9 mouse cellular contexts compared by ENCODE assay signal in genomic region chr11:97149026-97149425, GRCm38 (mm10). TPM values are rescaled to one million over a fixed set of nuclear protein-coding genes. Genes with fewer than 3 reads are reported as not detected.
A peak's percentile ranks its signal among the peaks of the same experiment; 100 is the strongest.
DNase-seq lines count a peak whose midpoint lies in the region; ATAC-seq and TF ChIP-seq lines count a peak whose summit lies in the region.
"Had no signal": no experiment of that assay in that cellular context is flagged by ENCODE, and none has a peak within 500 bp of the region (broad histone marks: within the 10 kb centered on the region; RNA-seq: fewer than 3 reads in every experiment).

No protein-coding gene starts in this region.

- TF ChIP-seq CTCF in hindbrain, postnatal 0 days (IDR thresholded peaks at IDR 0.05; ENCODE audit: low read depth) = no peak

- 27% methylated on average over 9 of the region's 9 CpGs for WGBS in kidney, embryonic 15.5 days
- WGBS in embryonic facial prominence, embryonic 13.5 days = 31% methylated on average over 9 of the region's 9 CpGs
- 35% methylated on average over 9 of the region's 9 CpGs for WGBS in hindbrain, postnatal 0 days
- WGBS in midbrain, embryonic 14.5 days = 33% methylated on average over 9 of the region's 9 CpGs

- H3K4me1 ChIP-seq in kidney, embryonic 15.5 days = peaks cover 48% of the 10 kb centered on the region
- H3K4me1 ChIP-seq in embryonic facial prominence, embryonic 13.5 days = peaks cover 53% of the 10 kb centered on the region
- H3K4me1 ChIP-seq in hindbrain, postnatal 0 days (ENCODE audit: insufficient read depth, low read length) = peaks cover 21% of the 10 kb centered on the region
- peaks cover 21% of the 10 kb centered on the region for H3K4me1 ChIP-seq in midbrain, embryonic 14.5 days (ENCODE audit: control insufficient read depth, insufficient read depth, low read length)

- peak overlapping the region; percentile 77 for H3K4me3 ChIP-seq in kidney, embryonic 15.5 days (replicated peaks)
- H3K4me3 ChIP-seq in embryonic facial prominence, embryonic 13.5 days = peak overlapping the region; percentile 83
- no peak overlapping the region for H3K4me3 ChIP-seq in hindbrain, postnatal 0 days (ENCODE audit: low read length)
- no peak overlapping the region for H3K4me3 ChIP-seq in midbrain, embryonic 14.5 days (replicated peaks; ENCODE audit: low read depth, low read length)

- H3K4me2 ChIP-seq in kidney, embryonic 15.5 days = peak overlapping the region; percentile 97
- peak overlapping the region; percentile 83 for H3K4me2 ChIP-seq in embryonic facial prominence, embryonic 13.5 days
- H3K4me2 ChIP-seq in hindbrain, postnatal 0 days (ENCODE audit: low read depth, low read length) = peak overlapping the region; percentile 76
- H3K4me2 ChIP-seq in midbrain, embryonic 14.5 days (ENCODE audit: low read length) = peak overlapping the region; percentile 77

- peaks cover 16% of the 10 kb centered on the region; the same call in 1 of the 2 replicates for H3K27me3 ChIP-seq in kidney, embryonic 15.5 days
- H3K27me3 ChIP-seq in embryonic facial prominence, embryonic 13.5 days = no peaks in the 10 kb centered on the region; the same call in 1 of the 2 replicates
- H3K27me3 ChIP-seq in hindbrain, postnatal 0 days (ENCODE audit: insufficient read depth, low read length) = no peaks in the 10 kb centered on the region
- no peaks in the 10 kb centered on the region for H3K27me3 ChIP-seq in midbrain, embryonic 14.5 days (ENCODE audit: control insufficient read depth, insufficient read depth, low read length)

- no peak overlapping the region; the same call in 1 of the 2 replicates for H3K9ac ChIP-seq in kidney, embryonic 15.5 days
- peak overlapping the region; percentile 83; the same call in 1 of the 2 replicates for H3K9ac ChIP-seq in embryonic facial prominence, embryonic 13.5 days
- H3K9ac ChIP-seq in hindbrain, postnatal 0 days (replicated peaks; ENCODE audit: low read length) = 0 out of 2 replicates have a peak overlapping the region, but pooled peaks have one; percentile 84
- no peak overlapping the region for H3K9ac ChIP-seq in midbrain, embryonic 14.5 days (replicated peaks; ENCODE audit: low read length)

- peaks cover 12% of the 10 kb centered on the region; the same call in 1 of the 2 replicates for H3K36me3 ChIP-seq in kidney, embryonic 15.5 days
- peaks cover 49% of the 10 kb centered on the region for H3K36me3 ChIP-seq in embryonic facial prominence, embryonic 13.5 days
- H3K36me3 ChIP-seq in hindbrain, postnatal 0 days (ENCODE audit: insufficient read depth, low read length) = peaks cover 31% of the 10 kb centered on the region; the same call in 1 of the 2 replicates
- H3K36me3 ChIP-seq in midbrain, embryonic 14.5 days (ENCODE audit: control insufficient read depth, insufficient read depth, low read length) = peaks cover 26% of the 10 kb centered on the region

- no peaks in the 10 kb centered on the region for H3K9me3 ChIP-seq in kidney, embryonic 15.5 days (replicated peaks)
- H3K9me3 ChIP-seq in embryonic facial prominence, embryonic 13.5 days = no peaks in the 10 kb centered on the region
- no peaks in the 10 kb centered on the region for H3K9me3 ChIP-seq in hindbrain, postnatal 0 days (ENCODE audit: low read length)
- no peaks in the 10 kb centered on the region for H3K9me3 ChIP-seq in midbrain, embryonic 14.5 days (ENCODE audit: control insufficient read depth, low read length)

- ATAC-seq in kidney, embryonic 15.5 days (replicated peaks; ENCODE audit: low FRiP score) = no peak
- ATAC-seq in embryonic facial prominence, embryonic 13.5 days (ENCODE audit: insufficient number of reproducible peaks, insufficient read depth, low FRiP score, low TSS enrichment, low read depth) = no peak
- ATAC-seq in hindbrain, postnatal 0 days = no peak
- no peak for ATAC-seq in midbrain, embryonic 14.5 days (ENCODE audit: low FRiP score, low TSS enrichment)
- no peak for ATAC-seq in frontal cortex, adult (ENCODE audit: low TSS enrichment)

- DNase-seq in kidney, postnatal 14 days = no peak
- DNase-seq in hindbrain, postnatal 0 days (ENCODE audit: low spot score) = no peak
- no peak for DNase-seq in midbrain, embryonic 14.5 days
- DNase-seq in layer of hippocampus, adult 11-12 months (ENCODE audit: low spot score) = no peak
- no peak for DNase-seq in frontal cortex, postnatal 10 days (ENCODE audit: low spot score in 2 of 2)

- H3K27ac ChIP-seq in kidney, embryonic 15.5 days = peak overlapping the region; percentile 91
- H3K27ac ChIP-seq in embryonic facial prominence, embryonic 13.5 days = peak overlapping the region; percentile 93; the same call in 1 of the 2 replicates
- H3K27ac ChIP-seq in hindbrain, postnatal 0 days = peak overlapping the region; percentile 93; the same call in 1 of the 2 replicates
- H3K27ac ChIP-seq in midbrain, embryonic 14.5 days (replicated peaks; ENCODE audit: low read depth, low read length) = no peak overlapping the region

RNA-seq across cellular contexts. Expression of gene Tbkbp1, which starts 2.3 kb away (rescaled TPM):
- polyA plus RNA-seq in kidney, embryonic 15.5 days (2015; fragmentation: Nextera tagmentation; extraction: Ambion mirVana) = 5.5 and 5.8 TPM in 2 replicates
- 7.8 and 8.5 TPM in 2 replicates for polyA plus RNA-seq in embryonic facial prominence, embryonic 13.5 days (2015; fragmentation: Nextera tagmentation; extraction: Ambion mirVana)
- 45.4 and 53.8 TPM in 2 replicates for total RNA-seq in hindbrain, postnatal 0 days (2014; rRNA removed)
- polyA plus RNA-seq in hindbrain, postnatal 0 days (2015; fragmentation: Nextera tagmentation; extraction: Ambion mirVana) = 9.6 and 10.1 TPM in 2 replicates
- 9.1 and 9.2 TPM in 2 replicates for polyA plus RNA-seq in midbrain, embryonic 14.5 days (2014; fragmentation: Nextera tagmentation; extraction: Ambion mirVana)

RNA-seq across cellular contexts. Expression of gene Tbx21, which starts 33.9 kb away (rescaled TPM):
- polyA plus RNA-seq in kidney, embryonic 15.5 days (2015; fragmentation: Nextera tagmentation; extraction: Ambion mirVana) = 0.14 and 0.27 TPM in 2 replicates
- 0.08 and 0.10 TPM in 2 replicates for polyA plus RNA-seq in embryonic facial prominence, embryonic 13.5 days (2015; fragmentation: Nextera tagmentation; extraction: Ambion mirVana)
- total RNA-seq in hindbrain, postnatal 0 days (2014; rRNA removed) = 0.89 TPM in 1 of 2 replicates, not detected in the other
- polyA plus RNA-seq in hindbrain, postnatal 0 days (2015; fragmentation: Nextera tagmentation; extraction: Ambion mirVana) = 0.11 and 0.16 TPM in 2 replicates
- polyA plus RNA-seq in midbrain, embryonic 14.5 days (2014; fragmentation: Nextera tagmentation; extraction: Ambion mirVana) = 0.13 TPM in 1 of 2 replicates, not detected in the other
- total RNA-seq: G1E had no signal
- polyA plus RNA-seq: G1E had no signal

RNA-seq across cellular contexts. Expression of gene Kpnb1, which starts 38.7 kb away (rescaled TPM):
- 55.1 and 56.3 TPM in 2 replicates for polyA plus RNA-seq in kidney, embryonic 15.5 days (2015; fragmentation: Nextera tagmentation; extraction: Ambion mirVana)
- polyA plus RNA-seq in embryonic facial prominence, embryonic 13.5 days (2015; fragmentation: Nextera tagmentation; extraction: Ambion mirVana) = 59.7 and 62.6 TPM in 2 replicates
- 97.9 and 100 TPM in 2 replicates for total RNA-seq in hindbrain, postnatal 0 days (2014; rRNA removed)
- 26.1 and 26.9 TPM in 2 replicates for polyA plus RNA-seq in hindbrain, postnatal 0 days (2015; fragmentation: Nextera tagmentation; extraction: Ambion mirVana)
- 33.8 and 48.6 TPM in 2 replicates for polyA plus RNA-seq in midbrain, embryonic 14.5 days (2014; fragmentation: Nextera tagmentation; extraction: Ambion mirVana)

Comparison
In these comparisons a context has a peak if more than half of its experiments do, and no peak if none do; other contexts are left out.
1. H3K4me3 ChIP-seq: peak in kidney, embryonic 15.5 days (single experiment) and embryonic facial prominence, embryonic 13.5 days (single experiment); none in hindbrain, postnatal 0 days (single experiment) and midbrain, embryonic 14.5 days (single experiment).
2. H3K9ac ChIP-seq: peak in embryonic facial prominence, embryonic 13.5 days (single experiment) and hindbrain, postnatal 0 days (single experiment); none in kidney, embryonic 15.5 days (single experiment) and midbrain, embryonic 14.5 days (single experiment).
3. Peak in every context shown above with its lines, with median percentiles within 50 percentile points of each other: H3K4me2 ChIP-seq.